Mouse (Mus musculus): ENCODE data around the gene Efr3b.

DNA sequence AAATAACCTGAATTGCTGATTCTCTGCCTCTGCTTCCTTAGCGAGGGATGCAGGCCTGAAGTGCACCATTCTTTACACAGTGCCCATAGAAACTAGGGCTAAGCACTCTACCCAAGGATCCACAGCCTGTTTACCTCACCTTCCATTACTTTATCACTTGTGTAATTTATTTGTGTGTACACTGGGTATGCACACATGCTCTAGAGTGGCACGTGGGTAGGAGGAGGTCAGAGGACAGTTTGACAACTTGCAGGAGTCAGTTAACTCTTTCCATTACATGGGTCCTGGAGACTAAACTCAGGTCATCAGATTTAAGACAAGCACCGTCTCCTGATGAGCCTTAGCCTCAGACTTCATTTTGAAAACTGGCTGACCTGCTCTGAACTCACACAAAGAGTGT is 120.1 kb downstream of the Efr3b start:
- TF ChIP-seq CTCF (IDR thresholded peaks at IDR 0.05; ENCODE audit: low read depth, low read length) = no peak
- no peak for TF ChIP-seq POLR2A (IDR thresholded peaks at IDR 0.05; ENCODE audit: borderline replicate concordance, low read depth, low read length)
